Mouse (Mus musculus) embryonic facial prominence, embryonic 12.5 days (tissue): ENCODE data around the gene Cacna1c. TPM values are rescaled to one million over a fixed set of nuclear protein-coding genes. Genes with fewer than 3 reads are reported as not detected.

Experiments
- ATAC-seq: fragments of 200-750 bp; cut with Nextera tagmentation; 2 replicates; pipeline ENCODE4 v1.8.0; 2017; ENCODE audit not compliant: insufficient number of reproducible peaks, insufficient read depth, low FRiP score, low TSS enrichment
- H3K27ac ChIP-seq: fragments of 300-500 bp; sonication (generic); 2 replicates; pipeline ENCODE4 v1.5.1; 2016; ENCODE audit warnings: mild to moderate bottlenecking
- H3K27me3 ChIP-seq: fragments of 300-500 bp; sonication (generic); 2 replicates; pipeline ENCODE4 v1.6.1; 2016; ENCODE audit warnings: mild to moderate bottlenecking, moderate library complexity
- H3K36me3 ChIP-seq: fragments of 300-500 bp; sonication (generic); 2 replicates; pipeline ENCODE4 v1.6.1; 2016; ENCODE audit warnings: mild to moderate bottlenecking
- H3K4me1 ChIP-seq: fragments of 300-500 bp; sonication (generic); 2 replicates; pipeline ENCODE4 v1.6.1; 2016
- H3K4me2 ChIP-seq: fragments of 300-500 bp; sonication (generic); replicated peaks from 2 replicates; pipeline ENCODE4 v1.6.1; 2016; ENCODE audit warnings: mild to moderate bottlenecking, moderate library complexity
- H3K4me3 ChIP-seq: fragments of 300-500 bp; sonication (generic); 2 replicates; pipeline ENCODE4 v1.5.1; 2016; ENCODE audit warnings: mild to moderate bottlenecking
- H3K9ac ChIP-seq: fragments of 300-500 bp; sonication (generic); 2 replicates; pipeline ENCODE4 v1.6.1; 2016; ENCODE audit warnings: mild to moderate bottlenecking, moderate library complexity
- H3K9me3 ChIP-seq: fragments of 300-500 bp; sonication (generic); 2 replicates; pipeline ENCODE4 v1.6.1; 2016; ENCODE audit warnings: mild to moderate bottlenecking, moderate library complexity
- WGBS: fragments of 180-500 bp; shearing (Covaris S2); methylation state at CpG from one replicate; pipeline ENCODE4 v1.1.7; 2016; 5-methylcytosine and 5-hydroxymethylcytosine counted together
- polyA plus RNA-seq: library from polyadenylated mRNA; unstranded; fragments of >200 nt; fragmentation: Nextera tagmentation; extraction: Ambion mirVana; gene quantifications from 2 replicates; pipeline ENCODE4 v1.2.1, GENCODE M21; 2016

The Cacna1c gene
- polyA plus RNA-seq, 1 experiment from 2014 or later: 10.2 TPM

DNA sequence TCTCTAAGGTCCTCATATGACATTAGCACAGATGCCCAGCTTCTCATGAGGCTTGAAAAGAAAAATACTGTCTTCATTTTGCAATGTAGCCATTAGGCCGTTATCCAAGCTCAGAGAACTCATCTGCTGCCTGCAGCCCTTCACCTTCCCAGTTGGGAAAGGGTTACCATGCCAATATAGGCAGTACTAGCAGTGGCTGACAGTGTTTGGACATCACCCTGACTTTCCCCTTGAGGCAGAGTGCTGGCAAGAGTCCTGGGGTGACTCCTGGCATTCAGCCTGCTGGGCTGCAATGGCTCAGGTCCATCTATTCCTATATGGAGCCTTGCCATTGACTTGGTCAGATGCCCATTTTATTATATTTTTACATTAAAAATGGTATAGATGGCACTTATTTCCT lies 476.7 kb downstream of the Cacna1c start:
- 87% methylated on average over 1 of the region's 1 CpGs for WGBS
- Histone ChIP-seq H3K9me3 (no peaks in the 10 kb centered on the region), H3K4me2 (no peak overlapping the region), H3K4me1 (0 out of 2 replicates have a peak, but pooled peaks cover 3% of the 10 kb centered on the region), H3K36me3 (no peaks in the 10 kb centered on the region), H3K27me3 (no peaks in the 10 kb centered on the region), H3K27ac (no peak overlapping the region), H3K4me3 (no peak overlapping the region), H3K9ac (no peak overlapping the region)
- ATAC-seq: no peak

DNA sequence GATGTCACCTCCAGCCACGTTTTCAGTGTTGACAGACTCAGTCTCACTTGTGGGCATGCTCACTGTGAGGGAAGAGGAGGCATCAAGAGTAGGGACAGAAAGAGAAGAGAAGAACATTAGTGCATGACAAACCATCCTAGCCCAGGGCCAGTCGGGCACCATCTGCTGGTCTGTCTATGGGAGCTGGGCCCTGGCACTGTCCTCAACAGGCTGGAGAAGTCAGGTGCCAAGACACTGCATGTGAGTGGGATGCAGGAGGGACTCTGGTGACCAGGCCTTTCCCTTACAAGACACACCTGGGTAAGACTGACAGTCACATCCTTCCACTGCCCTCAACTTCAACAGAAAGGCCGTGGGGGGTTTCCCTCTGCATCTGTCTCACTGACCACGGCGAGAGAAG lies 482.9 kb downstream of the Cacna1c start:
- Histone ChIP-seq H3K36me3 (0 out of 2 replicates have a peak, but pooled peaks cover 6% of the 10 kb centered on the region), H3K4me3 (no peak overlapping the region), H3K27me3 (no peaks in the 10 kb centered on the region), H3K4me2 (no peak overlapping the region), H3K9ac (no peak overlapping the region), H3K4me1 (no peaks in the 10 kb centered on the region), H3K9me3 (no peaks in the 10 kb centered on the region), H3K27ac (no peak overlapping the region)
- WGBS: 88% methylated on average over 5 of the region's 5 CpGs
- no peak for ATAC-seq

DNA sequence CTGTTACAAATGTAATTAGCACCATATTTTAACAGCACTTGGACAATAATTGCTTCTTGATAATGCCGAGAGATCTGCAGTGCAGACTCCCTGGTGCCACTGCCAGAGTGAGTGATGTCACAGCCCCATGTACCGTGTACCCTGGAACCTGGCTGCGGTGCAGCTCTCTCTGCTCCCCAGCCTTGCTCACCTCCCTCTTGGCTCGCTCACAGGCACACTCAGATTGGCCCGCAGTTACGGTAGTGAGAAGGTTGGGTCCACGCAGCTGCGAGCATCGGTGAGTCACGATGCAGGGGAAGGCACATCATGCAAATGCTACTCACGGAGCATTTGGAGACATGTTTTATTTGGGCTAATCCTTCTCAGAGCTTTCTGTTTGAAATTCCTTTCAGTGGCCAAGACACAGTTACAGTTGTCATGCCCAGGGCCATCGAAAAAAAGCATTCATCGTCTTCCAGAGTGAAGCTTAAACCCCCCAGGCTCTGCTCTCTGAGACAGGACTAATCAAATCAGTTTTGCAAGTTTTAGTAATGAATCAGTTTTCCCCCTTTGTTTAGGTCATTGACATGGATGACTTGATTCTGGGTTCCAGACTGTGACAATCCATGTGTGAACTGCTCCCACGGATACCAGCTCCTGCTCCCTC lies 484.4 kb downstream of the Cacna1c start:
- H3K4me2 ChIP-seq: no peak overlapping the region
- H3K4me1 ChIP-seq: no peaks in the 10 kb centered on the region
- no peak overlapping the region for H3K9ac ChIP-seq
- 0 out of 2 replicates have a peak, but pooled peaks cover 6% of the 10 kb centered on the region for H3K36me3 ChIP-seq
- no peak overlapping the region for H3K27ac ChIP-seq
- H3K27me3 ChIP-seq: no peaks in the 10 kb centered on the region
- no peaks in the 10 kb centered on the region for H3K9me3 ChIP-seq
- no peak for ATAC-seq
- no peak overlapping the region for H3K4me3 ChIP-seq
- WGBS: 91% methylated on average over 14 of the region's 14 CpGs

DNA sequence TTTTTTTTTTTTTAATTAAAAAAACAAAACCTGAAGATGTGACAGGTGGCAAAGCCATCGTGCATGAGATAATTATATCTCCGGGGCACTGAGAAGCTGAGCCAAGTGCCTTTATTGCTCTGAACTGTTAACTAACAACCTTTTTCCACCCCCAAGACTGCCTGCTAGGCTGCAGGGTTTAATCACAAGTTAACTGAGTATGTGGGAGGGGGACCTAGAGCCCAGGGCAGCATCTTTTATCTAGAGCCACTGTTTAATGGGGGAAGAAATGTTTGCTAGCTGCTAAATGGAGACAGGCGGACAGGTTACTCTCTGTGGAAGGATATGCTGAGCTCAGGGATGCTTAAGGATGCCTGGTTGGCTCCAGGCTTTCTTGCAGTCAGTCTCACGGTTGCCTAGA lies 489.2 kb downstream of the Cacna1c start:
- Histone ChIP-seq H3K9ac (no peak overlapping the region), H3K4me2 (no peak overlapping the region), H3K27me3 (no peaks in the 10 kb centered on the region), H3K36me3 (0 out of 2 replicates have a peak, but pooled peaks cover 5% of the 10 kb centered on the region), H3K4me1 (no peaks in the 10 kb centered on the region), H3K9me3 (no peaks in the 10 kb centered on the region), H3K27ac (no peak overlapping the region), H3K4me3 (no peak overlapping the region)
- ATAC-seq: no peak
- 86% methylated on average over 4 of the region's 4 CpGs for WGBS

DNA sequence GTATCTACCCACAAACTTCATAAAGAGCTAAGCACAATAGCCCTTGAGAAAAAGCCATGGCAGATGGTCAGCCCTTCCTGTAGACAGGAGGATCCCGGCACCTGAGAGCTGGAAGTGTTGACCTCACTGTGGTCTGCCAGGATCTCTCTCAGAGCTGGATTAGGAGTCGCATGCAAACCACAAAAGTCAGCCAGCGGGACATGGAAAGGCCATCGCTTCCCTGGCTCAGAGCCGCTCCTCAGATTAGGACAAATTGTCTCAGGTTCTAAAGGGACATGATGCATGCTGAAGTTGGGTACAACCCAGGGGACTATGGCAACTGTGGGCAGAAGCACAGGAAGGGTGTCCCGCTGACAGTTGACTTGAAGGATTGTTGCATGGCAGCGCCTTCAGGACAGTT lies 490.4 kb downstream of the Cacna1c start:
- Histone ChIP-seq H3K4me2 (no peak overlapping the region), H3K9me3 (no peaks in the 10 kb centered on the region), H3K4me1 (no peaks in the 10 kb centered on the region), H3K27me3 (no peaks in the 10 kb centered on the region), H3K36me3 (no peaks in the 10 kb centered on the region), H3K27ac (no peak overlapping the region), H3K4me3 (no peak overlapping the region), H3K9ac (no peak overlapping the region)
- no peak for ATAC-seq
- 90% methylated on average over 7 of the region's 7 CpGs for WGBS

DNA sequence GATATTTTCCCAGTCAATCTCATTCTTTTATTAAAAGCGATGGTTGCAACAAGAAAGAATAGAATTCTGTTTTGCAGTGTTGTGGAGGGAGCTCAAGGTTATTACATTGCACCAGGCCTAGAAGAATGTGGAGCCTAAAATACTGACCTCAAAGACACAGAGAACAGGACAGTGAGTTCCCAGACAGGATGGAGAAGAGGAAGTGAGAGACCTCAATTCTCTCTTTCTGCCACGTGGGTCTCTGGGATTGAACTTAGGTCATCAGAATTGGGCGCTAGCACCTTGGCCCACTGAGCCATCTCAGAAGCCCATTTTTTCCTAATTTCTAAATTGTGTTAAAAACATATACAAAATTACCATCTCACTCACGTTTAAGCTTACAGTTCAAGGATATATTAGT lies 501.6 kb downstream of the Cacna1c start:
- Histone ChIP-seq H3K9ac (no peak overlapping the region), H3K27ac (no peak overlapping the region), H3K36me3 (peaks cover 3% of the 10 kb centered on the region; the same call in 1 of the 2 replicates), H3K4me2 (no peak overlapping the region), H3K4me3 (no peak overlapping the region), H3K9me3 (no peaks in the 10 kb centered on the region), H3K4me1 (no peaks in the 10 kb centered on the region), H3K27me3 (no peaks in the 10 kb centered on the region)
- WGBS: 83% methylated on average over 4 of the region's 4 CpGs
- ATAC-seq: no peak

DNA sequence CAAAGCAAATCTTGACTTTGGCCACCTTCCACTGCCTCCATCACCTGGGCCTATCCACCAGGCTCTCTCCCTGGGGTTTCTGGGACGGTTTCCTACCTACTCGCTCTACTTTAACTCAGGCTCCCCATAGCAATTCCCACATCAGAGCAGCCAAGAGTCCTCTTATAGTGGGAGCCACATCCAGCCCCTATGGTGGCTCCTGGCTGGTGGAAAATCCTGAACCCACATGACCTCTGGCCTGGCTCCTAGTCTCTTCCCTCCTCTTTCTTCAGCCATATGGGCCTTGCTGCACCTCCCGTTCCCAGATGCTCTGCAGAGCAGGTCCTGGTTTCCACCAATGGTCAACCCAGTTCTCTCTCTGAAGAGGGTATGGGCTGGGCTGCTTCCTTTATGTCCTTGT lies 506.8 kb downstream of the Cacna1c start:
- Histone ChIP-seq H3K4me2 (no peak overlapping the region), H3K4me1 (no peaks in the 10 kb centered on the region), H3K4me3 (no peak overlapping the region), H3K27ac (no peak overlapping the region), H3K27me3 (no peaks in the 10 kb centered on the region), H3K9ac (no peak overlapping the region), H3K9me3 (no peaks in the 10 kb centered on the region), H3K36me3 (no peaks in the 10 kb centered on the region; the same call in 1 of the 2 replicates)
- ATAC-seq: no peak
- 89% methylated on average over 3 of the region's 3 CpGs for WGBS

DNA sequence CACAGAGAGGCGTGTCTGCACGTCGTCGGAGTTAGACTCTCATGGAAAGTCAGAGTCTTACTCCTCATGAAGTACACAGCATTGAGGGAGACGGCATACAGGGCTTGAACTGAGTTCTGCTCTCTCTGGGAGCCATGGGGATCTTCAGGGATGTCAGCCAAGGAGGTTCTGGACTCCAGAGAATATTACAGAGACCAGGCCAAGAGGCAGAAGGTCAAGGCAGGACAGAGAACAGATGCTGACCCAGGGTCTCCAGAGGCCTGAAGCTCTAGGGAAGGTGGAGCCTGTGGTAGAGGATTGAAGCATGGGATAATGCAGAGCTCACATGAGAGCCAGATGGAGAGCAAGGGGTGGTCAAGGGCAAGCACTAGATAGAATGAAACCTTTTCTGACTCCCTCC lies 507.4 kb downstream of the Cacna1c start:
- no peak for ATAC-seq
- no peak overlapping the region for H3K9ac ChIP-seq

DNA sequence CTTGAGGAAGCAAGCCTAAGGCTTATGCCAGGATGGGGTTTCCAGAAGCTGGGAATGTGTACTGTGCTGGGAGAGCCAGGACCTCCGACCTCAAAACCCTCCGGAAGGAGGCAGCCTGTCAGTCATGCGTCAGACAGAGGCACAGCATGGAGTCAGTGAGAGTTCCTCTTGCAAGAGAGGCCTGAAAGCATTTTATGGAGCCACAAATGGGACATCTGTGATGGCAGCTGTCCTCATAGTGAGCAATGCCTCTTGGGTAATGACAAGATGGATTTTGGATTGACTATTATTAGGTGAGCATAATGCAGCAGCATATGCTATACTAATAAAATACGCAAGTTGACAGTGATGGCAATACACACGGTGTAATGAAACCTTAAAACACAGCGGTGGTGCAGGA lies 515.4 kb downstream of the Cacna1c start:
- Histone ChIP-seq H3K4me3 (no peak overlapping the region), H3K27ac (no peak overlapping the region), H3K9me3 (no peaks in the 10 kb centered on the region), H3K27me3 (no peaks in the 10 kb centered on the region), H3K9ac (no peak overlapping the region), H3K4me1 (no peaks in the 10 kb centered on the region), H3K36me3 (no peaks in the 10 kb centered on the region; the same call in 1 of the 2 replicates), H3K4me2 (no peak overlapping the region)
- 51% methylated on average over 6 of the region's 6 CpGs for WGBS
- no peak for ATAC-seq

More for the DNA sequence above, 507.4 kb downstream of the Cacna1c start:
- Histone ChIP-seq H3K9me3 (no peaks in the 10 kb centered on the region), H3K4me2 (no peak overlapping the region), H3K4me3 (no peak overlapping the region), H3K27ac (no peak overlapping the region), H3K36me3 (no peaks in the 10 kb centered on the region; the same call in 1 of the 2 replicates), H3K4me1 (no peaks in the 10 kb centered on the region), H3K27me3 (no peaks in the 10 kb centered on the region)
- WGBS: 86% methylated on average over 5 of the region's 5 CpGs

DNA sequence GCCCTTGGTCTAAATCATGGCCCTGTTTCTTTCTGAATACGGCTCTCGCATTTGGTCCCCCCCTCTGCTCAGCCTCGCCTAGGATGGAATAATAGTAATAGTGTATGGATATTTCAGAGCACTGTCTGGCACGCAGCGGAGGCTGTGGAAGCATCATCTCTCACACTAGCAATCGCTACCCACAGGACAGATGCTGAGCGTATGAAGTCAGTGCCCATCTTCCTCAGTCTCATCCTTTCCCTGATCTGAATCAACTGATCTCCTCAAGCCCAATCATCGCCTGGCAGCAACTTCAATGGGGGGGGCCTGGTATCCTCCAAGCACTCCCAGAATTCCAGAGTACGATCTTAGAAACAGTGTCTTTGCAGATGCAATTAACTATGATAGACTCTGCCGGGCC lies 518.2 kb downstream of the Cacna1c start:
- no peak for ATAC-seq
- no peaks in the 10 kb centered on the region for H3K27me3 ChIP-seq
- WGBS: 89% methylated on average over 10 of the region's 10 CpGs

DNA sequence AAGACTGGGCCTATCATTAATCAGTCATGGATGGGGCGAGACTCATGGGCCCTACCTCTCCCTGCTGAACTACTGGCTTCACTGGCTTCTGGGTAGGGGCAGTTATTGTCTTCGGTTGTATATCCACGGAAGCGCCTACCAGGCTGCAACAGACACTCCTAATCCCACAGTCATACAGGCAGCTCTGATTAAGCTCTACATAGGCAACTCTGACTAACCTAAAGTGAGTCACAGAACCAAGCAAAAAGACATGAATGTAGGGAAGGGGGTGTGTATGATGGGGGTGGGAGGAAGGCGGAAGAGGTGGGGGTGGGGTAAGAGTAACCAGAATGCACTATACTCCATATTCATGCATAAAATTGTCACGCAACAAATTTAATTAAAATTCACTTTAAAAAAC lies 518.9 kb downstream of the Cacna1c start:
- Histone ChIP-seq H3K4me1 (no peaks in the 10 kb centered on the region), H3K4me3 (no peak overlapping the region), H3K27ac (no peak overlapping the region), H3K4me2 (no peak overlapping the region), H3K27me3 (no peaks in the 10 kb centered on the region), H3K36me3 (peaks cover 8% of the 10 kb centered on the region; the same call in 1 of the 2 replicates), H3K9ac (no peak overlapping the region), H3K9me3 (no peaks in the 10 kb centered on the region)
- 90% methylated on average over 6 of the region's 6 CpGs for WGBS
- no peak for ATAC-seq

More for the DNA sequence above, 518.2 kb downstream of the Cacna1c start:
- peaks cover 8% of the 10 kb centered on the region; the same call in 1 of the 2 replicates for H3K36me3 ChIP-seq
- H3K4me2 ChIP-seq: no peak overlapping the region
- H3K4me1 ChIP-seq: no peaks in the 10 kb centered on the region
- no peak overlapping the region for H3K9ac ChIP-seq
- no peaks in the 10 kb centered on the region for H3K9me3 ChIP-seq
- no peak overlapping the region for H3K4me3 ChIP-seq
- no peak overlapping the region for H3K27ac ChIP-seq

DNA sequence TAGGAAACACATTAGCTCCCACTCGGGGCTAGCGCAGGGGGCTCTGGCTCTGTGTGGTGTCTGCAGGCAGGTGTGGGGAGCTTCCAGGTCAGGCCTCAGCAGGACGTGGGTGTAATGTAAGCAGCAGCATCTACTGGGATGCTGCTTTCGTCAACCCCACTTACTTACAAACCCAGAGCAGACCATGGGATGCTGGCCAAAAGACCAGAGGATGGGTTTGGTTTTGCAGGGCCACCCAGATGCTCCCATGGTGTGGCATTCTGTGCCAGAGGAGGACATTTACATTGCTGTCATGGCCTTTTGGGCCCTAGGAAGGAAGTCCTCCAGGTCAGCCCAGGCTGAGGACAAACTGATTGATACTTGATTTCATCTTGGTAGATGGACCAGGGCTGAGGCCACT lies 521.4 kb downstream of the Cacna1c start:
- Histone ChIP-seq H3K9ac (no peak overlapping the region), H3K4me2 (no peak overlapping the region), H3K36me3 (peaks cover 8% of the 10 kb centered on the region; the same call in 1 of the 2 replicates), H3K27me3 (no peaks in the 10 kb centered on the region), H3K9me3 (no peaks in the 10 kb centered on the region), H3K27ac (no peak overlapping the region), H3K4me3 (no peak overlapping the region), H3K4me1 (no peaks in the 10 kb centered on the region)
- WGBS: 87% methylated on average over 4 of the region's 4 CpGs
- no peak for ATAC-seq
